Mouse (Mus musculus): ENCODE measurements at regions not wholly inside any gene's neighbourhood (a gene's known extent, or its start where the extent isn't known, plus 50 kb on each side); places are given as distances from the start of the nearest gene placed in this dataset.

- TF ChIP-seq CTCF (IDR thresholded peaks at IDR 0.05; ENCODE audit: low read depth, low read length) (no peak), POLR2A (IDR thresholded peaks at IDR 0.05; ENCODE audit: insufficient read depth, low read length) (no peak)
Observed at GRCm38 (mm10) chr4:28424341-28424740, 388.6 kb upstream of the Epha7 start.

Measured in ES-Bruce4 (cell line).